Mouse (Mus musculus) cerebellum, adult 2 months (tissue): ENCODE data around the gene Gm10563. TPM values are rescaled to one million over a fixed set of nuclear protein-coding genes. Genes with fewer than 3 reads are reported as not detected.
A peak's percentile ranks its signal among the peaks of the same experiment; 100 is the strongest.

Experiments used
- DNase-seq, 2 experiments: peaks; one replicate each; pipeline ENCODE4 v3.0.0; 2021
- H3K27ac ChIP-seq: fragments of 200-500 bp; 2 replicates; pipeline ENCODE4 v1.5.1; 2012; ENCODE audit warnings: low read length, control low read depth, inconsistent platforms; ENCODE audit not compliant: insufficient read depth
- H3K27me3 ChIP-seq: fragments of 200-500 bp; 2 replicates; pipeline ENCODE4 v1.6.1; 2012; ENCODE audit warnings: inconsistent platforms, mild to moderate bottlenecking, low read length, moderate library complexity; ENCODE audit not compliant: control insufficient read depth, insufficient read depth
- H3K4me1 ChIP-seq: fragments of 200-500 bp; 2 replicates; pipeline ENCODE4 v1.6.1; 2011; ENCODE audit warnings: low read length; ENCODE audit not compliant: control insufficient read depth, insufficient read depth
- H3K4me3 ChIP-seq: fragments of 200-500 bp; replicated peaks from 2 replicates; pipeline ENCODE3; 2011; ENCODE audit warnings: mild to moderate bottlenecking, low read depth, low read length, control low read depth; ENCODE audit not compliant: insufficient read depth
- CTCF ChIP-seq: fragments of 200-500 bp; IDR thresholded peaks from 2 replicates; pipeline ENCODE4 v1.5.1; 2011; ENCODE audit warnings: low read depth, mild to moderate bottlenecking, control low read depth, low read length, moderate library complexity, borderline replicate concordance; ENCODE audit not compliant: insufficient read depth
- POLR2A ChIP-seq: fragments of 200-500 bp; IDR thresholded peaks from 2 replicates; pipeline ENCODE4 v1.6.1; 2011; ENCODE audit warnings: low read length, control low read depth, borderline replicate concordance; ENCODE audit not compliant: insufficient read depth
- WGBS: fragments of 180-500 bp; shearing (Covaris S2); methylation state at CpG from one replicate; pipeline ENCODE4 v1.1.7; 2018; 5-methylcytosine and 5-hydroxymethylcytosine counted together
- polyA plus RNA-seq: library from polyadenylated mRNA; depleted of rRNA; stranded (reverse); fragments of >200 nt; gene quantifications from 2 replicates; pipeline ENCODE4 v1.2.3, GENCODE M21; 2012

Gm10563 gene
- polyA plus RNA-seq, 1 experiment: not detected

DNA sequence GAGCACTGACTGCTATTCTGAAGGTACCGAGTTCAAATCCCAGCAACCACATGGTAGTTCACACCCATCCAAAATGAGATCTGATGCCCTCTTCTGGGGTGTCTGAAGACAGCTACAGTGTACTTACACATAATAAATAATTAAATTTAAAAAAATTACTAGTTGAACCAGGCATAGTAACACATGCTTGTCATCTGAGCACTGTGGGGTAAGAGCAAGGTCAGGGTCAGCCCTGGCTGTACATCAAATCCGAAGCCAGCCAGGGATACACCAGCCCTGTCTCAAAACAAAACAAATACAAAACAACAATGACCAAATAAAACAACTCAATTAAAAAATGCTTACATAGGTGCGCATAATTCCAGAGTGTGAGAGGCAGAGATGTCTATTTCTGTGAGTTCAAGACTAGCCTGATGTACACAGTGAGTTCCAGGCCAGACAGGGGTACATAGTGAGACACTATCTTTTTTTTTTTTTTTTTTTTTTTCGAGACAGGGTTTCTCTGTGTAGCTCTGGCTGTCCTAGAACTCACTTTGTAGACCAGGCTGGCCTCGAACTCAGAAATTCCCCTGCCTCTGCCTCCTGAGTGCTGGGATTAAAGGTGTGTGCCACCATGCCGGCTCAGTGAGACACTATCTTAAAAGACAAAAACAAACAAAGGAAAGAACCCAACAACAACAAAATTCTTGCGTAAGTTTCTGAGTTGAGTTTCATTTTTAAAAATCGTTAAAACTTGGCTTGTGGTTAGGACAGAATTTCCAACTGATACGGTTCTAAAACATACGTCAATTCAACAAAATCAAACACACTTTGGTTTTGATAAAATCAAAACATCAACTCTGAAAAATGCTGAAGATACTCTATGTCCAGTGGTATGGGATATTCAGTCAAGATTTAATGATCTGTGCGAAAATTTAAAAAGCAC, 45.0 kb downstream of the Gm10563 start:
- peak overlapping the region; percentile 22; the same call in 1 of the 2 replicates for H3K27ac ChIP-seq
- H3K4me3 ChIP-seq: peak overlapping the region; percentile 82
- DNase-seq: no peak
- TF ChIP-seq CTCF (no peak), POLR2A (no peak)
- 79% methylated on average over 11 of the region's 11 CpGs for WGBS
- H3K4me1 ChIP-seq: no peaks in the 10 kb centered on the region; the same call in 1 of the 2 replicates
- no peaks in the 10 kb centered on the region for H3K27me3 ChIP-seq

DNA sequence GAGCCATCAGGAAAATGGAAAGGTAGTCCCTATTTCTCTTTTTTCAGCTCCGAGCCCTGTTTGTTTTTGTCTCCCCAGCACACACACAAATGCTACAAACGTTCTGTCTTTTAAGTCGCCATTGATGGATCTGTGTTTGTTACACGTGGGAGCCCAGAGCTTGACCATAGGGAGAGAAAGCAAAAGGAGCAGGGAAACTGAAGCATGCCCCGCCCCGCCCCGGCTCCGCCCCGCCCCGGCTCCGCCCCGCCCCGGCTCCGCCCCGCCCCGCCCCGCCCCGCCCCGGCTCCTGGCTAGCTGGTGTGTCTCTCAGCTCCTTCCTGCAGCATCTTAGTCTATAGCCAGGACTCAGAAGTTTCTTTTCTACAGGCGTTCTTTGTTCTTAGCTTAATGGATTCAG, 46.7 kb downstream of the Gm10563 start:
- no peak for DNase-seq
- Histone ChIP-seq H3K4me3 (no peak overlapping the region), H3K27ac (no peak overlapping the region), H3K27me3 (no peaks in the 10 kb centered on the region), H3K4me1 (no peaks in the 10 kb centered on the region; the same call in 1 of the 2 replicates)
- 24% methylated on average over 20 of the region's 20 CpGs for WGBS
- TF ChIP-seq POLR2A: no peak
- TF ChIP-seq CTCF: no peak

DNA sequence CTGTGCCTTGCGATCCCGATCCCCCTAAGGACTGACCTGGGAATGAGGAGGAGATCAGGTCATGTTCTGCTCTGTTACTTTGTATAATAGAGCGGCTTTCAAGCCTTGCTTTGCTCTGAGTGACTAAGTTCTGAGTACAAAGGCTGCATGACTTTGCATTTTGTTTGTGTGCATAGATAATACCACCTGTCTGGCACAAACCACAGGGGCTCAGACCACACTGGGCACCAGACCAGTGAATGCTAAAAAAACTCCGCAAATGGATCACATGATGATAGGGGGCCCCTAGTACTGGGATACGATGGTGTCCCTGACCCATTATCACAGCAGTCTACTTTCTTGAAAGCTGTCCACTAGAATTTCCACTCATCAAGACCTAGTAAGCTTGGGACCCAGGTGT, 48.6 kb downstream of the Gm10563 start:
- Histone ChIP-seq H3K27ac (no peak overlapping the region), H3K4me3 (no peak overlapping the region), H3K4me1 (no peaks in the 10 kb centered on the region), H3K27me3 (no peaks in the 10 kb centered on the region)
- no peak for TF ChIP-seq POLR2A
- TF ChIP-seq CTCF: no peak
- DNase-seq: no peak
- 61% methylated on average over 5 of the region's 5 CpGs for WGBS

DNA sequence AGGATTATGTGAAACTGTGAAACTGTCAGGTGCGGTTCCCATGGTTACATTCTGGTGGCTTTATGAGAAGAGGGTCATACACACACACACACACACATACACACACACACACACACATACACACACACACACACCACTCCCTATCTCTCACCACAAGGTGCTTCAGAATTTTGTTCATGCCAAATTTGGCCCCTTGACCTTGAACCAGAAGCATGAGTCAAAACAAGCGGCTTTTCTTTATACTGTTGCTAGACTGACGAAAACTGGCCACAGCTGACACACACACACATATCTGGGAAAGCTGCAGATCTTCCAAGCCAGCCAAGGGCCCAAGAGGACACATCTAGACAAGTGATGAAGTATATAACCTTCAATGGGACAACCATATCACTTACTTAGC, 49.4 kb downstream of the Gm10563 start:
- Histone ChIP-seq H3K27me3 (no peaks in the 10 kb centered on the region), H3K4me3 (no peak overlapping the region), H3K27ac (no peak overlapping the region), H3K4me1 (no peaks in the 10 kb centered on the region)
- TF ChIP-seq CTCF: no peak
- no peak for TF ChIP-seq POLR2A
- whole genome bisulfite sequencing: 82% methylated on average over 3 of the region's 3 CpGs
- no peak for DNase-seq

DNA sequence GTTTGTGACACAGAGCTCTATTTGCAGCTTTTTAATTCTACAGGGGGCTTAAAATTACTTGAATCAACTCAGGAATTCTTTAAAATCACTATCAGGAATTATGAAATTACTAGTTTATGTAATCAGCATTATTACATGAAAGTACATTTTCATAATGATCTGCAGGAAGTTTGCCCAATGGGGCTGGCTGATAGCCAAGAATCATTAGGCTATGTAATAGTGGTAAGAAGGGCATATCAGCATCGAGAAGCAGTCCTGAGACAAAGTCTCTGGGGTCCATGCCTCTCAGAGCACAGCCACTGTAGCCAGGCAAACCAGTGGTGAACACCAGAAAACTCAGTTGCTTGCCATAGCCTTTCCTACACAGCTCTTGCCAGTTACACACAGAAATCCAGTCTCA, 51.4 kb downstream of the Gm10563 start:
- no peak for DNase-seq
- H3K4me1 ChIP-seq: no peaks in the 10 kb centered on the region
- H3K27me3 ChIP-seq: no peaks in the 10 kb centered on the region
- no peak for TF ChIP-seq POLR2A
- no peak for TF ChIP-seq CTCF
- 10% methylated on average over 1 of the region's 1 CpGs for WGBS
- H3K4me3 ChIP-seq: no peak overlapping the region
- H3K27ac ChIP-seq: no peak overlapping the region

DNA sequence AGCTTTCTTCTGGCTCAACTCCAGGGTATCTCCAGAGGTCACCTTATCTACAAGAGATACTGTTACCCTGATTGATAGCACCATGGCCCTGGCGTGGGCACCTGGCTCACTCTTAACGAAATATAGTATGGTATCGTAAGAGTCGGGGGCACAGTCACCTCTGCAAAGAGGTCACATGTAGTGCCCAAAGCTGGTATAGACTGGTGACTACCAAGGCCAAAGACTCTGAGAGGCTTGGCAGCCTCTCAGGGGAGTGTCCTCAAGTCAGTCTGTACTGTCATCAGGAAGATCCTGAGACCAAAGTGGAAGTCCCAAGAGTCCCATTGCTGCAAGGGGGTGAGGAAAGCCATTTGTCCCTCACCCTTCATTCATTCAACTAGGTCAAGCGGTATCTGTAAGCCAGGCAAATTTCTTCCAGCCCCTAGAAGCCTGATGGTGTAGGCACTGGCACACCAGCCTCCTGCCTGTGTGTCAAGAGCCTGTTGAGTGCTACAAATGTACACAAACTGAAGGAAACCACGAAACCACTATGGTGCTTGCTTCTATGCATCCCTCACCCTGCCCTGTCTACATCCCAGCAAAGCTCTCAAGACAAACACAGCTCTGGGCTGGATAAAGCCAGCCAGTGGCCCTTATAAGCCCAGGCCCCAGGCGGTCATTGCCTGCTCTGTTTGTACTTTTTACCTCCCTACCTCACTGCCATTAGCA, 54.0 kb downstream of the Gm10563 start:
- 89% methylated on average over 7 of the region's 7 CpGs for WGBS

DNA sequence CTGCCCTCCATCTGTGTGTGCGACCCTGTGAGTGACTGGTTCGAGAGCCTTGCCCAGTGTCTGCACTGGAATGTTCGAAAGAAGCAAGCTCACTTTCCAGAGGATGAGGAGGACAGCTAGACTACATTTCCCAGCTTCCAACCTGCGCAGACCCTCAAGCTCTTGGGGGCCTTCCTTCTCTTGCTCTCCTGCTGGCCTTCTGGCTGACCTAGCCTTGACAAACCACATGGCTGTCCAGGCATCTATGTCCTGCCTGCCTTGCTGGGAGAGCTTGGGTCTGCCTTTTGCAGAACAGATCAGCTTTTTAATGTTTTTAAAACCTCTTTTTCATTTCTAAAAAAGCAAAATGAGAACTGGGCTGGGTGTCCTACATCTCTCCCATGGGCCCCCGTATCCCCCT, 55.9 kb downstream of the Gm10563 start:
- 87% methylated on average over 5 of the region's 5 CpGs for WGBS
- H3K27ac ChIP-seq: no peak overlapping the region
- no peaks in the 10 kb centered on the region for H3K4me1 ChIP-seq
- H3K4me3 ChIP-seq: no peak overlapping the region
- no peaks in the 10 kb centered on the region for H3K27me3 ChIP-seq
- DNase-seq: no peak
- TF ChIP-seq POLR2A (no peak), CTCF (no peak)

More for the DNA sequence above, 54.0 kb downstream of the Gm10563 start:
- Histone ChIP-seq H3K4me1 (no peaks in the 10 kb centered on the region), H3K4me3 (no peak overlapping the region), H3K27me3 (no peaks in the 10 kb centered on the region), H3K27ac (no peak overlapping the region)
- no peak for DNase-seq
- TF ChIP-seq POLR2A (no peak), CTCF (no peak)
